Mouse (Mus musculus) testis, adult 2 months (tissue): ENCODE measurements around the gene Hnrnpl.

Source experiments
- CTCF ChIP-seq: fragments of 200-500 bp; IDR thresholded peaks from 2 replicates; pipeline ENCODE4 v1.5.1; 2012; ENCODE audit warnings: low read depth, mild to moderate bottlenecking, inconsistent platforms, low read length, moderate library complexity; ENCODE audit not compliant: control insufficient read depth, insufficient read depth, insufficient replicate concordance
- POLR2A ChIP-seq: fragments of 200-500 bp; IDR thresholded peaks from 2 replicates; pipeline ENCODE4 v1.6.1; 2012; ENCODE audit warnings: low read depth, mild to moderate bottlenecking, inconsistent platforms, low read length, moderate library complexity; ENCODE audit not compliant: control insufficient read depth

DNA sequence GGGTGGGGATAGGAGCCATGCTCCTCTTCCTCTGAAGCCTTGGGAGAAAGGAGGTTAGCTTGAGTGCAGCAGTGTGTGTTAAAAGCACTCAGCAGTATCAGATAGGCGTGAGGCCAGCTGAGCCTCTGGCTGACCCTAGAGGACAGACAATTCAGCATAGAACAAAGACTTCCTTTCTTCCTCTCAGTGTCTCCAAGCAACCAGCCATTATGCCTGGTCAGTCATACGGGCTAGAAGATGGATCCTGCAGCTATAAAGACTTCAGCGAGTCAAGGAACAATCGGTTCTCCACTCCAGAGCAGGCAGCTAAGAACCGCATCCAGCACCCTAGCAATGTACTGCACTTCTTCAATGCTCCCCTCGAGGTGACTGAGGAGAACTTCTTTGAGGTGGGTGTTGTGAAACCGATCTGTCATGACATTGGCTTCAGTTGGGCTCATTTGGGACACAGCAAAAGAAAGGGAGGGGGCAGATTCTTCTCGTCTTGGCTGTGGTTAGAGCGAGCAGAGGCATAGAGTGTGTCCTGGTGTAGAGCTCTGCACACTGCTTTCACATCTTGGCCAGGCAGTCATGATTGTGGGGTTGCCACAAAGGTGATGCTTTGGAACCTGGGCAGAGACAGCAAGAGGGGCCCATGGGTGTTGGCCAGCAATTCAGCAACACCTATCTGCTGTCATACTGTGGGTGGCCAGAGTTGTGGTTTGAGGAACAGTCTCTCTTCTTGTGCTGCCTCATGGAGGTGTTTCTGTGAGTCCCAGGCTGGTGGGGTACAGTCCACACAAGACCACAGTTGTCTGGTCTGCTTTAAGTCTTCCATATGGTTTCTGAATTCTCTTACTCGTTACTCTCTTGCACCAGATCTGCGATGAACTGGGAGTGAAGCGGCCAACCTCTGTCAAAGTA, 12.3 kb downstream of the Hnrnpl start:
- TF ChIP-seq CTCF (no peak), POLR2A (no peak)
